Mouse (Mus musculus) limb, embryonic 15.5 days (tissue): ENCODE measurements around the gene Psmb3. TPM values are rescaled to one million over a fixed set of nuclear protein-coding genes. Genes with fewer than 3 reads are reported as not detected.

Experiments used
- ATAC-seq: fragments of 200-750 bp; cut with Nextera tagmentation; 2 replicates; pipeline ENCODE4 v1.8.0; 2017; ENCODE audit warnings: low read depth, moderate TSS enrichment; ENCODE audit not compliant: insufficient number of reproducible peaks, low FRiP score, low TSS enrichment
- H3K27ac ChIP-seq: fragments of 300-500 bp; sonication (generic); 2 replicates; pipeline ENCODE4 v1.5.1; 2015; ENCODE audit warnings: moderate library complexity, mild to moderate bottlenecking, inconsistent platforms
- H3K27me3 ChIP-seq: fragments of 300-500 bp; sonication (generic); 2 replicates; pipeline ENCODE4 v1.6.1; 2015; ENCODE audit warnings: inconsistent platforms
- H3K36me3 ChIP-seq: fragments of 300-500 bp; sonication (generic); 2 replicates; pipeline ENCODE4 v1.6.1; 2015; ENCODE audit warnings: inconsistent platforms
- H3K4me1 ChIP-seq: fragments of 300-500 bp; sonication (generic); 2 replicates; pipeline ENCODE4 v1.6.1; 2015; ENCODE audit warnings: inconsistent platforms
- H3K4me2 ChIP-seq: fragments of 300-500 bp; sonication (generic); 2 replicates; pipeline ENCODE4 v1.6.1; 2015; ENCODE audit warnings: mild to moderate bottlenecking, inconsistent platforms
- H3K4me3 ChIP-seq: fragments of 300-500 bp; sonication (generic); 2 replicates; pipeline ENCODE4 v1.5.1; 2015; ENCODE audit warnings: mild to moderate bottlenecking, inconsistent platforms
- H3K9ac ChIP-seq: fragments of 300-500 bp; sonication (generic); 2 replicates; pipeline ENCODE4 v1.6.1; 2015; ENCODE audit warnings: inconsistent platforms
- H3K9me3 ChIP-seq: fragments of 300-500 bp; sonication (generic); 2 replicates; pipeline ENCODE4 v1.6.1; 2016; ENCODE audit warnings: inconsistent platforms
- WGBS: fragments of 180-500 bp; shearing (Covaris S2); methylation state at CpG from one replicate; pipeline ENCODE4 v1.1.7; 2015; 5-methylcytosine and 5-hydroxymethylcytosine counted together
- polyA plus RNA-seq: library from polyadenylated mRNA; unstranded; fragments of >200 nt; fragmentation: Nextera tagmentation; extraction: Ambion mirVana; gene quantifications from 2 replicates; pipeline ENCODE4 v1.2.1, GENCODE M21; 2015

Gene Psmb3
- polyA plus RNA-seq, 1 experiment from 2014 or later, result 414 TPM

DNA sequence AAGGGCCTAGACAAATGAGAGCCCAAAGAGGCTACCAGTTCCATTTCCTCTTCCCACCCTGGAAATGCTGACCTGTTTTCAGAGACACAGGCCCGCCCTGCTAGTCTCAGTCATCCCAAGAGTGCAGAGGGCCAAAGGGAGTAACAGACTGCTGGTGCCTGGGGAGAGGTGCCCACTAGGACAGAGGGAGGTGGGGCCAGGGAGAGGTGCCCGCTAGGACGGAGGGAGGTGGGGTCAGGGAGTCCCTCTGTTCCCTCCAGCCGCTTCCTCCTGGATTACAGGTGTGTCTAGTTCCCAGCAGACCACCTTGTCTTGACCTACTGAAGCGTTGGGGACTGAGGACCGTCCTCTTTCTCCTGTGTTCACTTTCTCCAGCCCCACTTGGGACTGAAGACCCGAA lies 18.4 kb upstream of the Psmb3 start:
- Histone ChIP-seq H3K4me3 (no peak overlapping the region), H3K4me2 (no peak overlapping the region), H3K27ac (no peak overlapping the region)

DNA sequence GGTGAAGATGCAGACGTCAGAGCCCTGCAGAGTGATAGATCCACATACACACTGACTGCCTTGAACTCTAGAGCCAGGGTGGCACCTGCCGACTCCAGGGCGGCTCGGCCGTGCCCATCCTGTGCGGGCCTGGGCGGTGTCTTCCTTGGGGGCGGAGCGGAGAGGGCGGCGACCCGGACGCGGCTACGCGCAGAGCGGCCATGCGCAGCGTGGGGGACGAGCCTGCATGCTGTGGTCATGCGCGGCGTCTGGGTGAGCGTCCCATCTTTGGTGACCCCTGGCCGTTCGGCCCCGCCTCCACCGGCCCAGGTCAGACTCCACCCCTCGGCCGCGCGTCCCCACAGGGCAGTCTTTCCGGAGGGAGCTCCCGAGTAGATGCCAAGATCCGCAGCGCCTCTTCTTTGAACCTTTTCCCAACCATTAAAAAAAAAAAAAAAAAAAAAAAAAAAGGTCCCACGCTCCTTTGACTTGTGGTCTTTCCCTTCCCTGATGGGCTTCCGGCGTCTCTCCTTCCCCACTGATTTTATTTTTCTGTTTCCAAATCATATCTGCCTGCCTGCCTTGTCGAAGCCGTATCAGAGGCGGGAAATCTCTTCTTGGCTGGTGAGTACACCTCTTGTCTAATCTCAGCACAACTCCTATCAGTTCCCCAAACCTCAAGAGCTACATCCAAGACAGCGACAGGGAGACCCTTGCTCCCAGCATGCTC lies 17.4 kb upstream of the Psmb3 start, which contains the start of gene Cisd3:
TSS of gene Cisd3 (plus strand) at position 214 of the 709 bp plus-strand sequence.
- under 1% methylated on average over 42 of the region's 43 CpGs for WGBS
- peak within 1 kb of the TSS; percentile 45 for H3K4me3 ChIP-seq
- ATAC-seq, result peak; percentile 67
- H3K4me2 ChIP-seq, result peak within 1 kb of the TSS; percentile 85
- H3K27ac ChIP-seq, result no peak within 1 kb of the TSS
- H3K9me3 ChIP-seq, result no peaks in the 10 kb centered on the region
- no peaks in the 10 kb centered on the region for H3K27me3 ChIP-seq
- H3K36me3 ChIP-seq, result peaks cover 39% of the 10 kb centered on the region
- peaks cover 20% of the 10 kb centered on the region for H3K4me1 ChIP-seq
- 0 out of 2 replicates have a peak within 1 kb of the TSS, but pooled peaks have one; percentile 20 for H3K9ac ChIP-seq

More for the DNA sequence above, 18.4 kb upstream of the Psmb3 start:
- ATAC-seq, result no peak
- H3K9ac ChIP-seq, result no peak overlapping the region
- no peaks in the 10 kb centered on the region for H3K9me3 ChIP-seq
- WGBS, result 46% methylated on average over 7 of the region's 7 CpGs
- no peaks in the 10 kb centered on the region for H3K27me3 ChIP-seq
- H3K4me1 ChIP-seq, result peaks cover 19% of the 10 kb centered on the region
- H3K36me3 ChIP-seq, result peaks cover 39% of the 10 kb centered on the region

DNA sequence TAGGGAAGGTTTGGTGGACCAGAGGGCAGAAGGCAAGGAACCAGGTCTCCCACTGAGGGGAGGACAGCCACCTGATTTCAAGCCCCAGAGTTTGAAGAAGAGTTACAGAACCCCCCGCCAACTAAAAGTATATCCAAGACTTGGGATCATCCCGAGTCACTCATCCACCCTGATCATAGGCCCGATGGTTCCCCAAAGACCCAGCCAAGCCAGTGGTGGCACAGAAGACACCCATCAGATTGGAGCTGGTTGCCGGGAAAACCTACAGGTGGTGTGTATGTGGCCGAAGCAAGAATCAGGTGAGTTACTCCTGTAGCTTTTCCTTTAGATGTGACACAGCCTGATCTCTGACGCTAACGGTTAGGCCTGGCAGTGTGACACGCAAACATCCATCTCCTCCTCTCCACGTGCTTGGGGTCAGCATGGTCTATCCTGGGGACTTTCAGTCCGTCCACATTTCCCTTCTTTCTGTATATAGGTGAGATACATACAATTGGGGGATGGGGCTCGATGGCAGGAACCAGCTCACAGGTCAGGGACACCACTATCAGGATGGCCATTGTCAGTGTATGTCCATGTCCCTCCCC lies 16.8 kb upstream of the Psmb3 start:
- 67% methylated on average over 11 of the region's 11 CpGs for WGBS
- H3K27ac ChIP-seq, result no peak overlapping the region
- H3K4me1 ChIP-seq, result peaks cover 20% of the 10 kb centered on the region
- no peaks in the 10 kb centered on the region for H3K27me3 ChIP-seq
- no peak for ATAC-seq
- peak overlapping the region; percentile 85 for H3K4me2 ChIP-seq
- peaks cover 41% of the 10 kb centered on the region for H3K36me3 ChIP-seq
- H3K9me3 ChIP-seq, result no peaks in the 10 kb centered on the region
- peak overlapping the region; percentile 45 for H3K4me3 ChIP-seq
- H3K9ac ChIP-seq, result no peak overlapping the region

DNA sequence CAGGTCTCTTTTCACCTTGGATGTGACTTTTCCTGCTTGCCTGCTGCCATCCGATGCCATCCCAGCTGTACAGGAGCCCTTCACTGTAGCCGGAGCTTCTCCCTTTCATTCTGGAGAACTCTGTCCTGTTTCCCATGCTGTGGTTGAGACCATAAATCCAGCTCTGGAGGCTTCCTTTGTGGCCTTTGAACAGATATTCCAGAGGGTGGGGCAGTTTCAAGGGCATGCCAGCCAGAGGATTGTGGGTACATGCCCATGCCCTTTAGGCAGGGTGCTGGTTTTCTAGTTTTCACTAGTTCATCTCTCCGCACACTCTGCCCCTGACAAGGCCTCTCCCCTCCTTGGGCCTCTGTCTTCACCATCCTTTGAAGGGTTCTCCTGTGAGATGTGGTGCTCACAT lies 16.1 kb upstream of the Psmb3 start:
- no peak overlapping the region for H3K27ac ChIP-seq

DNA sequence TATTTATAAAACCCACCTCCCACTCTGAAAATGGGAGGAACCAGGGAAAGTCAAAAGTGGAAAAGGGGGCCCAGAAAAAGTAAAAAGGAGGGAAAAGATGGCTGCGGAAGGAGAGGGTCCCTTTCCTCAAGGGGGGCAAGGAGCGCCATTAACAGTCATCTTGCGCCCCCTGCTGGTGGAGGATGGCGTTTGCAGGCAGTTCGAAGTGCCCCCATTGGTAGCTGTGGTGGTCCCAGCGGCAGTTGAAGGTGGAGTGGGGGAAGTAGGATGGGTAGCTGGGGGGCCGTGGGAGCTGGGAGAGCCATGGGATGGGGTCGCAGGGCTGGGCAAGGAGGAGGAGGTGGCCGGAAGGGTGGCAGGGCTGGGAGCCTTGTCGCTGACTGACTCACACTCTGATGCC lies 13.3 kb upstream of the Psmb3 start:
- no peak for ATAC-seq
- no peak overlapping the region for H3K4me2 ChIP-seq
- H3K27ac ChIP-seq, result no peak overlapping the region
- H3K4me1 ChIP-seq, result peaks cover 34% of the 10 kb centered on the region
- no peaks in the 10 kb centered on the region for H3K9me3 ChIP-seq
- WGBS, result 29% methylated on average over 10 of the region's 10 CpGs
- no peak overlapping the region for H3K4me3 ChIP-seq
- no peak overlapping the region for H3K9ac ChIP-seq
- H3K36me3 ChIP-seq, result peaks cover 46% of the 10 kb centered on the region
- H3K27me3 ChIP-seq, result no peaks in the 10 kb centered on the region

More for the DNA sequence above, 16.1 kb upstream of the Psmb3 start:
- peaks cover 20% of the 10 kb centered on the region for H3K4me1 ChIP-seq
- peaks cover 41% of the 10 kb centered on the region for H3K36me3 ChIP-seq
- no peak overlapping the region for H3K4me3 ChIP-seq
- H3K4me2 ChIP-seq, result no peak overlapping the region
- no peaks in the 10 kb centered on the region for H3K9me3 ChIP-seq
- H3K27me3 ChIP-seq, result no peaks in the 10 kb centered on the region
- ATAC-seq, result no peak
- no peak overlapping the region for H3K9ac ChIP-seq
- WGBS, result 82% methylated on average over 3 of the region's 3 CpGs

DNA sequence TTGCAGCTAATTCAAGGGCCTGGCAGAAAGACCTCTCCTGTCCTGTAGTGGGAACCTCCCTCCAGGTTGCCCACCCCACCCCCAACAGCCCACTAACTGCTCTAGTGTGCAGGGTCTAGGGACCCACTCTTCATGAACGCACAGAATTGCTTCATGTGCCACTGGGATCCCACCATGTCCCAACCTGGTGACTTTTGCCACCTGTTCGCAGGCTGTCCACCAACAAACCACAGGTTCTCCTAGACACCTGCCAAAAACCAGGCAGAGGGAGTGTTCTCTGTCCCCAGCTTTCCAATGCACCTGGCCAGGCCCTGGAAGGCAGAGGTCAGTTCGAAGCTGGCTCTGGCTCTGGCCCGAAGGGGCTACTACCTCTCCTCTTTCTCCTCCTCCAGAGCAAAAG lies 8.8 kb upstream of the Psmb3 start:
- Histone ChIP-seq H3K4me3 (no peak overlapping the region), H3K27ac (peak overlapping the region; percentile 73)
- WGBS, result 77% methylated on average over 4 of the region's 4 CpGs

DNA sequence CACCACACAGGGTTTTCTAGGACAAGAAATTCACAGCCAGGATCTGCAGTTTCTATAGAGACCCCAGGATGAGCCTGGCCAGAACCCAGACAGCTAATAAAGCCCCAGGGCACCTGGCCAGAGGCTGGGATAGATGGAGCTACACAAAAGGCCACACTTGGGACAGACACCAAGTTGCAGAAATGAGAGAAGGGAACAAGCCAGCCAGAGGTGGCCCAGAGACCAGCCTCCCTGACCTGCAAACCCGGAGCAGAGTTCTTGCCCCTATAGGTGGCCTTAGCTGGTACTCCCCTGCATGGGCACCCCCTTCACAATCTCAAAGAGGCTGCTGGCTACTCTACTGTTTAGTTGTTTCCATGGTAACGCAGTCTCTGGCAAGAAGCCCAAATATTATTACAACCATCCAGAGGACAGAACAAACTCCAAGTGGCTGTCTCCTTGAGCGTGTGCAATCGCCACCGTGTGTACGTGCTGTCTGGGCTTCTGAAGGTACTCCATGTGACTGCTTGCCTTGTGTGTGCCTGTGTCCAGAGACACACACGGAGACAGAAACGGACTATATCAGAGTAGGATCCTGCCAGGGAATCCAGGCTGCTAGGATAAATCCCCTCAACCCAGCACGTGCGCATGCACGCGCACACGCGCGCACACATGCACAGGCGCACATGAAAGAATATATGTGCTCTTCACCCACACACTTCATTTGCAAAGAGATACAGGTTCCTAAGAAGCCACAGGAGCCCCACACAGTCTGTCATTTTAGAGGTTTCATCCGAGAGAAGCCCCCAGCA lies 8.1 kb upstream of the Psmb3 start:
- peak overlapping the region; percentile 0; the same call in 1 of the 2 replicates for H3K4me3 ChIP-seq

More for the DNA sequence above, 8.8 kb upstream of the Psmb3 start:
- H3K27me3 ChIP-seq, result no peaks in the 10 kb centered on the region
- H3K9me3 ChIP-seq, result no peaks in the 10 kb centered on the region
- peaks cover 52% of the 10 kb centered on the region for H3K4me1 ChIP-seq
- H3K36me3 ChIP-seq, result peaks cover 37% of the 10 kb centered on the region
- ATAC-seq, result no peak
- H3K9ac ChIP-seq, result no peak overlapping the region
- H3K4me2 ChIP-seq, result 0 out of 2 replicates have a peak overlapping the region, but pooled peaks have one; percentile 25

DNA sequence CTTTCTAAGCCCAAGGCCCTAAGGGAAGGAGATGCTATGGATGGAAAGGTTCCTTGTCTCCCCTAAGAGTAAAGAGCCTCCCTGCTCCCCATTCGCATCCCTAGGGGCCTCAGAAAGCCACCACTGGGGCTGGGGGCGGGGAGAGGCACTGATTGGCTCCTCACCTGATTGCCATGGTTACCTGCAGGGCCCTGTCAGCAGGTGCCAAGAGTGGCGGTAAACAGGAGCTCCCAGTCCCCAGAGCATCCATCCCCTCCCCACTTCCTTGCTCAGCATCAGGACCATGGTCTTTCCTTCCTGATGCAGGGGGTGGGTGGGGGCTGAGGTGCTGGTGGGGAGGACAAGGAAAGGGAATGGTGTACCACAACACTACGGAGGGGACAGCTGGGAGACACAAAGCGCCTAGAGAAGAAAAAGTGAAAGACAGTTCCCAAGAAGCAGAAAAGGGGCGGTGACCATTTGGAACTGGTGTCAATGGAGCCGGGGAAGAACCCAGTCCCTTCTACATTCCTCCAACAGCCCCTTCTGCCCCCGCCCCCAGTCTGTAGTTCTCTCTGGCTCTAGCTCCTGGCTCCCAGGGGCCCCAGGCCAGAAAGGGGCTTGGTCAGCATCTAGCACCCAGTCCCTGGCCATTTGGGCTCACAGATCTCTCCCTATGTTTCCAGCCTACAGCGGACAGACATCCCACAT lies 7.3 kb upstream of the Psmb3 start:
- Histone ChIP-seq H3K4me1 (peaks cover 51% of the 10 kb centered on the region), H3K4me3 (no peak overlapping the region), H3K36me3 (peaks cover 25% of the 10 kb centered on the region), H3K9me3 (no peaks in the 10 kb centered on the region), H3K27ac (peak overlapping the region; percentile 73), H3K27me3 (no peaks in the 10 kb centered on the region), H3K4me2 (peak overlapping the region; percentile 21), H3K9ac (0 out of 2 replicates have a peak overlapping the region, but pooled peaks have one; percentile 8)
- ATAC-seq, result no peak
- WGBS, result 48% methylated on average over 9 of the region's 9 CpGs

More for the DNA sequence above, 8.1 kb upstream of the Psmb3 start:
- Histone ChIP-seq H3K9ac (no peak overlapping the region; the same call in 1 of the 2 replicates), H3K4me1 (peaks cover 49% of the 10 kb centered on the region), H3K36me3 (peaks cover 32% of the 10 kb centered on the region), H3K4me2 (peak overlapping the region; percentile 25; the same call in 1 of the 2 replicates), H3K9me3 (no peaks in the 10 kb centered on the region), H3K27me3 (no peaks in the 10 kb centered on the region), H3K27ac (peak overlapping the region; percentile 73)
- no peak for ATAC-seq
- 47% methylated on average over 17 of the region's 17 CpGs for WGBS

DNA sequence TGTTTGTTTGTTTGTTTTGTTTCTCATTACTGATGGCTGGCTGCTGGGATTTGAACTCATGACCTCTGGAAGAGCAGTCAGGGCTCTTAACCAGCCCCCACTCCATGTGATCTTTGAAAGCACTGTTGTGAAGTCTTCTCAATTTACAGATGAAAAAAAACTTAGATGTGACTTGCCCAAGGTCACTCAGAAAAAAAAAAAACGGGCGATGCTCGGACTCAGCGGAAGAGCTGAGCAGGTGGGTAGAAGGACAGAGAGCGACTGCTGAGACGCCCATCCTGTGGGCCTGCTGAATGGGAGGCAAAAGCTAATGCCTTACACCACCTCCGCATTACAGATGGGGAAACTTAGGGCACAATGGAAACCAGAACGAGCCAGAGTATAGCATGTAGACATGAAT lies 6.5 kb upstream of the Psmb3 start:
- Histone ChIP-seq H3K9ac (no peak overlapping the region), H3K9me3 (no peaks in the 10 kb centered on the region), H3K4me3 (no peak overlapping the region), H3K27ac (no peak overlapping the region), H3K27me3 (no peaks in the 10 kb centered on the region), H3K4me1 (peaks cover 60% of the 10 kb centered on the region), H3K36me3 (peaks cover 17% of the 10 kb centered on the region), H3K4me2 (no peak overlapping the region)
- no peak for ATAC-seq
- 71% methylated on average over 8 of the region's 8 CpGs for WGBS

DNA sequence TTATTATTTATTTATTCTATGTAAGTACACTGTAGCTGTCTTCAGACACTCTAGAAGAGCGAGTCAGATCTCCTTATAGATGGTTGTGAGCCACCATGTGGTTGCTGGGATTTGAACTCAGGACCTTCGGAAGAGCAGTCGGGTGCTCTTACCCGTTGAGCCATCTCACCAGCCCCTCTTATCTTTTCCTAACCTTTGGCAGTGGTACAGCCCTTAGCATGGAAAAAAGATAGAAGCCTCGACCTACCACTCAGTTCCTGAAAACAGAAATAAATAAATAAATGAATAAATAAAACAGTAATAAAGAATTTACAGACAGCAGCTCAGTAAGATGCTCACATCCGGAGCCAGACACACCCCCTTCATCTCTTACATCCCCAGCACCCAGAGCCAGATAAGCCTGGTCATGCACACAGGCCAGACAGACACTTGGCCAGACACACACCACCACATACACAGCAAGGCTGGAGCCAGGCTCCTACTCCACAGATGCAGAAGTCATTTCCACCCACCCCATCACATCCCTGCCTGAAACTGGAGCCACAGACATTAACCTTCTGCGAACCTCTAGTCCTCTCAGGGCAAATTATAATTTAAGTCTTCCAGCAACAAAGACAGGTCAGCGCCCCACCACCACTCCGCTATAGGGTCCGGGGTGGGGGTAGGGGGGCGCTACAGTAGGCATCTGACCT lies 5.9 kb upstream of the Psmb3 start:
- H3K9me3 ChIP-seq, result no peaks in the 10 kb centered on the region
- H3K36me3 ChIP-seq, result peaks cover 10% of the 10 kb centered on the region
- no peak for ATAC-seq
- no peaks in the 10 kb centered on the region for H3K27me3 ChIP-seq
- H3K9ac ChIP-seq, result peak overlapping the region; percentile 93
- H3K4me3 ChIP-seq, result peak overlapping the region; percentile 90
- H3K4me2 ChIP-seq, result peak overlapping the region; percentile 83
- peaks cover 65% of the 10 kb centered on the region for H3K4me1 ChIP-seq
- peak overlapping the region; percentile 98 for H3K27ac ChIP-seq
- WGBS, result 47% methylated on average over 11 of the region's 11 CpGs
